In the genomic region with DNA sequence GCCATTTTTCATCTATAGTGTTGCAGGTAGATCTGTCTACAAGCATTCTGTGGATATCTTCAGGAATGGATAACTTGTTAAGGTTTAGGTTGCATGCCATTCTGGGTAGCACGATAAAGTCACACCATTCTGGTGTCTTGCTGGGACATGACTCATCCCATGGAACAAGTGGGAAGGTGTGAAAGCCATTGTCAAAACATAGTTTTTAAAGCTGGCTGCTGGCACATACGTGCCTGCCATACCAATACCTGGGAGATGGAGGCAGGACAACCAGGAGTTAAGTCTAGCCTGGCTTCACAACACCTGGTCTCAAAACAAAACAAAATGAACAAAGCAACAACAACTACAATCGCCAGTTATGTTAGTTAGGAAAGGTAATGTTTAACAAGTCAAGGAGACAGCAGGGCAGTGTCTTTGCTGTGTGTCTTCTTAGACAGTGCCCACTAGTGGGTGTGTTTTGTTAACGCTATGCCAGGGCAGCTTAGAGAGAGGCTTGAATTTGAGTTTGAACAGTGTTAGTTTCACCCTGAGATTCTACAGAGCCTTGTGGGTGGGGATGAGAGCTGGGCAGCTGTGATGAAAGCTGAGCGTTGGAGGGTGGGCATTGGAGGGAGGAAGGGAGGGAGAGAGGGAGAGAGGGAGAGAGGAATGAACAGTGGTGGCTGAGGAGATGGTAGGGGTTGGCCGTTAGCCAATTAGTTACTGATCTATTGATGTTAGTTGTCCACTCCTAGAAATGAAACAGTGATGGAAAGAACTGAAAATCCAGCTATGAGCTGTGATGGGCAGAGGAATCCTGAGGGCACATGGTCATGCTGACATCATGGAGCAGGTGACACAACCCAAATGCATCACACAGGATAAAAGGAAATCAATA, we compare ENCODE assay signal across 19 mouse cellular contexts. TPM values are rescaled to one million over a fixed set of nuclear protein-coding genes. Genes with fewer than 3 reads are reported as not detected.
DNase-seq lines count a peak whose midpoint lies in the region; ATAC-seq and TF ChIP-seq lines count a peak whose summit lies in the region.
"Had no signal": no experiment of that assay in that cellular context is flagged by ENCODE, and none has a peak within 500 bp of the region (broad histone marks: within the 10 kb centered on the region; RNA-seq: fewer than 3 reads in every experiment).

No protein-coding gene starts in this region.

- no peak overlapping the region for H3K9ac ChIP-seq in heart, embryonic 12.5 days
- H3K9ac ChIP-seq in forebrain, postnatal 0 days, result no peak overlapping the region
- H3K9ac ChIP-seq: embryonic facial prominence, embryonic 13.5 days; forebrain, embryonic 12.5 days; hindbrain, embryonic 14.5 days; limb, embryonic 12.5 days; stomach, embryonic 15.5 days had no signal

- 66% methylated on average over 6 of the region's 6 CpGs for WGBS in heart, embryonic 12.5 days
- WGBS in forebrain, postnatal 0 days, result 69% methylated on average over 6 of the region's 6 CpGs

- H3K27ac ChIP-seq in heart, embryonic 12.5 days (ENCODE audit: poor library complexity, severe bottlenecking), result no peak overlapping the region
- H3K27ac ChIP-seq in forebrain, postnatal 0 days (ENCODE audit: low read depth, low read length), result no peak overlapping the region
- H3K27ac ChIP-seq: embryonic facial prominence, embryonic 13.5 days; forebrain, embryonic 12.5 days; hindbrain, embryonic 14.5 days; limb, embryonic 12.5 days; stomach, embryonic 15.5 days had no signal

- intact Hi-C loops in left cerebral cortex, postnatal 25 days (cut with DNase I), result no loop called here
- intact Hi-C loops in left cerebral cortex, postnatal 4 days (cut with DNase I), result no loop called here

- H3K9me3 ChIP-seq in heart, embryonic 12.5 days (replicated peaks), result no peaks in the 10 kb centered on the region
- H3K9me3 ChIP-seq in E14TG2a.4 (ENCODE audit: low read length), result no peaks in the 10 kb centered on the region
- no peaks in the 10 kb centered on the region for H3K9me3 ChIP-seq in forebrain, postnatal 0 days (ENCODE audit: low read length)
- H3K9me3 ChIP-seq: embryonic facial prominence, embryonic 13.5 days; forebrain, embryonic 12.5 days; limb, embryonic 12.5 days; megakaryocyte, embryonic 14.5 days; stomach, embryonic 15.5 days had no signal

- H3K4me3 ChIP-seq in heart, embryonic 12.5 days, result no peak overlapping the region
- H3K4me3 ChIP-seq in E14TG2a.4 (replicated peaks; ENCODE audit: low read length), result no peak overlapping the region
- no peak overlapping the region for H3K4me3 ChIP-seq in forebrain, postnatal 0 days (ENCODE audit: low read depth, low read length)
- H3K4me3 ChIP-seq: embryonic facial prominence, embryonic 13.5 days; forebrain, embryonic 12.5 days; limb, embryonic 12.5 days; megakaryocyte, embryonic 14.5 days; stomach, embryonic 15.5 days had no signal

- peaks cover 9% of the 10 kb centered on the region for H3K27me3 ChIP-seq in heart, embryonic 12.5 days (replicated peaks)
- H3K27me3 ChIP-seq in E14TG2a.4 (ENCODE audit: insufficient read depth, low read length), result no peaks in the 10 kb centered on the region
- H3K27me3 ChIP-seq in forebrain, postnatal 0 days (ENCODE audit: insufficient read depth, low read length), result no peaks in the 10 kb centered on the region
- H3K27me3 ChIP-seq: forebrain, embryonic 12.5 days; stomach, embryonic 15.5 days had no signal

- DNase-seq in heart, adult 11 months, result peak; percentile 62
- peak; percentile 23 to 80 for DNase-seq in left cerebral cortex, postnatal 25 days (ENCODE audit: low spot score in 2 of 2)
- no peak for DNase-seq in left cerebral cortex, postnatal 4 days
- peak; percentile 20 for DNase-seq in kidney, postnatal 14 days
- no peak for DNase-seq in forebrain, postnatal 0 days
- DNase-seq: cerebellum, adult 9-10 months; gastrocnemius, postnatal 36 days had no signal

- peak; percentile 17; the same call in 1 of the 2 replicates for TF ChIP-seq CTCF in E14TG2a.4 (conservative IDR thresholded peaks at IDR 0.05; ENCODE audit: low read length)
- no peak for TF ChIP-seq CTCF in forebrain, postnatal 0 days (IDR thresholded peaks at IDR 0.05; ENCODE audit: low read depth)

- no peaks in the 10 kb centered on the region for H3K4me1 ChIP-seq in heart, embryonic 12.5 days (replicated peaks)
- peaks cover 29% of the 10 kb centered on the region for H3K4me1 ChIP-seq in E14TG2a.4 (replicated peaks; ENCODE audit: low read depth, low read length)
- H3K4me1 ChIP-seq in forebrain, postnatal 0 days (ENCODE audit: insufficient read depth), result no peaks in the 10 kb centered on the region
- H3K4me1 ChIP-seq: embryonic facial prominence, embryonic 13.5 days; forebrain, embryonic 12.5 days; limb, embryonic 12.5 days; megakaryocyte, embryonic 14.5 days; stomach, embryonic 15.5 days had no signal

- H3K4me2 ChIP-seq in heart, embryonic 12.5 days, result no peak overlapping the region
- H3K4me2 ChIP-seq in forebrain, postnatal 0 days (ENCODE audit: low read depth), result no peak overlapping the region
- H3K4me2 ChIP-seq: embryonic facial prominence, embryonic 13.5 days; forebrain, embryonic 12.5 days; hindbrain, embryonic 14.5 days; limb, embryonic 12.5 days; stomach, embryonic 15.5 days had no signal

- H3K36me3 ChIP-seq in heart, embryonic 12.5 days, result no peaks in the 10 kb centered on the region
- H3K36me3 ChIP-seq in E14TG2a.4 (ENCODE audit: insufficient read depth, low read length), result no peaks in the 10 kb centered on the region
- H3K36me3 ChIP-seq in forebrain, postnatal 0 days (ENCODE audit: insufficient read depth), result no peaks in the 10 kb centered on the region
- H3K36me3 ChIP-seq: embryonic facial prominence, embryonic 13.5 days; forebrain, embryonic 12.5 days; limb, embryonic 12.5 days; stomach, embryonic 15.5 days had no signal

- no peak for ATAC-seq in heart, embryonic 12.5 days (ENCODE audit: insufficient number of reproducible peaks, low FRiP score)
- no peak for ATAC-seq in CD4-positive, CD25-positive, alpha-beta regulatory T cell, adult 4 months
- no peak for ATAC-seq in forebrain, postnatal 0 days

RNA-seq across cellular contexts. Expression of gene BC048679, which starts 18.3 kb away (rescaled TPM):
- not detected in 2 replicates for polyA plus RNA-seq in heart, embryonic 12.5 days (2016; fragmentation: Nextera tagmentation; extraction: Ambion mirVana)
- total RNA-seq in left cerebral cortex, postnatal 25 days (2021), result not detected
- total RNA-seq in left cerebral cortex, postnatal 4 days (2021), result not detected
- not detected for polyA plus RNA-seq in CD4-positive, CD25-positive, alpha-beta regulatory T cell, adult 4 months (2017; shearing (Covaris generic))
- not detected in 2 replicates for total RNA-seq in forebrain, postnatal 0 days (2014; rRNA removed)
- polyA plus RNA-seq in forebrain, postnatal 0 days (2015; fragmentation: Nextera tagmentation; extraction: Ambion mirVana), result not detected in 2 replicates
- total RNA-seq: neutrophil, adult 5-6 weeks had no signal
- polyA plus RNA-seq: embryonic facial prominence, embryonic 13.5 days; forebrain, embryonic 12.5 days; heart, embryonic 16.5 days; hindbrain, embryonic 14.5 days; limb, embryonic 12.5 days; lung, embryonic 16.5 days; stomach, embryonic 15.5 days had no signal

RNA-seq across cellular contexts. Expression of gene Ap3b2, which starts 22.7 kb away (rescaled TPM):
- polyA plus RNA-seq in heart, embryonic 12.5 days (2016; fragmentation: Nextera tagmentation; extraction: Ambion mirVana), result 4.5 and 5.7 TPM in 2 replicates
- total RNA-seq in left cerebral cortex, postnatal 25 days (2021), result 100 to 1,000 TPM; 141 to 150 TPM
- total RNA-seq in left cerebral cortex, postnatal 4 days (2021), result 100 to 1,000 TPM; 165 to 172 TPM
- not detected for polyA plus RNA-seq in CD4-positive, CD25-positive, alpha-beta regulatory T cell, adult 4 months (2017; shearing (Covaris generic))
- total RNA-seq in forebrain, postnatal 0 days (2014; rRNA removed), result 165 and 180 TPM in 2 replicates
- polyA plus RNA-seq in forebrain, postnatal 0 days (2015; fragmentation: Nextera tagmentation; extraction: Ambion mirVana), result 94.9 and 107 TPM in 2 replicates
- total RNA-seq: neutrophil, adult 5-6 weeks had no signal

RNA-seq across cellular contexts. Expression of gene Fsd2, which starts 50.4 kb away (rescaled TPM):
- 65.0 and 65.8 TPM in 2 replicates for polyA plus RNA-seq in heart, embryonic 12.5 days (2016; fragmentation: Nextera tagmentation; extraction: Ambion mirVana)
- under 1 TPM in 1 of 2 experiments, not detected in 1; 0.16 TPM for total RNA-seq in left cerebral cortex, postnatal 25 days (2021)
- under 1 TPM in 1 of 2 experiments, not detected in 1; 0.08 TPM for total RNA-seq in left cerebral cortex, postnatal 4 days (2021)
- 1 to 10 TPM; 5.3 to 6.4 TPM for polyA plus RNA-seq in CD4-positive, CD25-positive, alpha-beta regulatory T cell, adult 4 months (2017; shearing (Covaris generic))
- total RNA-seq in forebrain, postnatal 0 days (2014; rRNA removed), result 0.15 and 0.48 TPM in 2 replicates
- polyA plus RNA-seq in forebrain, postnatal 0 days (2015; fragmentation: Nextera tagmentation; extraction: Ambion mirVana), result 0.16 and 0.31 TPM in 2 replicates

RNA-seq across cellular contexts. Expression of gene Whamm, which starts 54.7 kb away (rescaled TPM):
- 6.9 and 7.6 TPM in 2 replicates for polyA plus RNA-seq in heart, embryonic 12.5 days (2016; fragmentation: Nextera tagmentation; extraction: Ambion mirVana)
- total RNA-seq in left cerebral cortex, postnatal 25 days (2021), result 10 to 100 TPM; 13.7 to 15.8 TPM
- 10 to 100 TPM; 14.5 to 15.9 TPM for total RNA-seq in left cerebral cortex, postnatal 4 days (2021)
- polyA plus RNA-seq in CD4-positive, CD25-positive, alpha-beta regulatory T cell, adult 4 months (2017; shearing (Covaris generic)), result 1 to 10 TPM; 3.1 to 5.5 TPM
- 7.1 and 8.7 TPM in 2 replicates for total RNA-seq in forebrain, postnatal 0 days (2014; rRNA removed)
- 4.2 and 5.4 TPM in 2 replicates for polyA plus RNA-seq in forebrain, postnatal 0 days (2015; fragmentation: Nextera tagmentation; extraction: Ambion mirVana)

Comparison
In these comparisons a context has a peak if more than half of its experiments do, and no peak if none do; other contexts are left out.
1. DNase-seq: peak in heart, adult 11 months (single experiment), left cerebral cortex, postnatal 25 days (2 of 2) and kidney, postnatal 14 days (single experiment); none in left cerebral cortex, postnatal 4 days (single experiment) and forebrain, postnatal 0 days (single experiment).